Mouse (Mus musculus): ENCODE data around the gene Rbms3.

GRCm38 (mm10) chr9:116885617-116886016 lies 744.1 kb downstream of the Rbms3 start:
- TF ChIP-seq POLR2A (IDR thresholded peaks at IDR 0.05; ENCODE audit: insufficient read depth, low read depth, low read length) (no peak), CTCF (IDR thresholded peaks at IDR 0.05; ENCODE audit: insufficient read depth, low read depth, low read length) (no peak)
